Mouse (Mus musculus) telencephalon, adult 2 months (tissue): ENCODE results near the gene Vstm5.
A peak's percentile ranks its signal among the peaks of the same experiment; 100 is the strongest.
"Not testable (repeated sequence)": the region's sequence is repeated elsewhere in the genome, so short reads cannot be mapped to it uniquely, and the experiment has no call there.

Experiments used
- DNase-seq: peaks from one replicate; pipeline ENCODE4 v3.0.0-alpha.2; 2011; ENCODE audit warnings: low read depth, low spot score

Gene Vstm5

DNA sequence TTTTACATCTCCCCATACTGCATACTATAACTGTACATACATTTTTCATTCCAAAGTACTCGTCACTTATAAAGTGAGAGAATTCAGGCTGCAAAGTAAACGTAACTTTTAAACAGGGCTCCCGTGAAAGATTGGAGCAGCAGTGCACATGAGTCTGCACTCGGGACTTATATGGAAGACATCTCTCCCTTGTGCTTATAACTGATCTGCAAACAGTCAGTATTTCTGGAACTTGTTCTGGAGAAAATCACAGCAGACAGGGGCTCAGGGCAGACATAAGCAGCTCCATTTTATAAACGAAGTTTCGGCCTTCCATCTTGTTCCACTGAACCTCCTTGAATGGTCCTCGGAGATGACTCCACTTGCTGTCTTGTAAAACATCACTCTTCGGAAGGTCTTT lies 23.1 kb downstream of the Vstm5 start:
- DNase-seq = no peak

DNA sequence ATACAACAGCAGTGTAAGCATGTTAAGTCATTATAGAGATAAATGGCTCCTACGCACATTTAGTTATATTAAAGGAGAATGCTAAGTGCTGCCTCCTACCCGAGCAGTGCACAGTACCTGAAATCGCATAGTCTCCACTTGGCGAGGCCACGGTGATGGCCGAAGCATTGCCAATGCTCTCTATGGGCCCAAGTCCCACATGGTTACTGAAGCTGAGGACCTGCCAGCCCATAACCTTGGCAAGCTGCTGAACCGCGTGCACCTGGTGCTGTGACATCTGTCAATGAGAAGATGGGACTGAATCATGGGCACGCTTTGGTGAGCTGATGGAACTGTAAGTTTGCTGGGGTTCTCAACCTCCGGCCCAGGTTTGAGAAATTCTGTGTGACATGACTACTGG lies 24.6 kb downstream of the Vstm5 start:
- DNase-seq = no peak

DNA sequence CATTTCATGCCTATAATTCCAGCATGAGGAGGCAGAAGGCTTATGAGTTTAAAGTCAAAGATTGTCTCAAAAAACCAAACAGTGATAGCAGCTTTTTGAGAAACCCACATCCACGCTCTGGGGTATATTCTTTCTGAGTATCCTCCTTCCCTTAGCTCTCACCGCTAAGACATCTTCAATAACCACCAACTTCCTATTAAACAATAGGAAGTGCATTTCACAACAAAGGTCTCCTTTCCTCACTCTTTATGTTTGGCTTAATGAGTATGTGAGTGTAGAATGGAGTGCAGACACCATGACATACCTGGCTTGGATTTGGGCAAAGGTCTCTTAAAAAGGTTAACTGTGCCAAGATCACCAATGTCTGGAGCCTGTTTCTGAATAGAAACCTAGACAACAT lies 35.1 kb downstream of the Vstm5 start:
- no peak for DNase-seq

DNA sequence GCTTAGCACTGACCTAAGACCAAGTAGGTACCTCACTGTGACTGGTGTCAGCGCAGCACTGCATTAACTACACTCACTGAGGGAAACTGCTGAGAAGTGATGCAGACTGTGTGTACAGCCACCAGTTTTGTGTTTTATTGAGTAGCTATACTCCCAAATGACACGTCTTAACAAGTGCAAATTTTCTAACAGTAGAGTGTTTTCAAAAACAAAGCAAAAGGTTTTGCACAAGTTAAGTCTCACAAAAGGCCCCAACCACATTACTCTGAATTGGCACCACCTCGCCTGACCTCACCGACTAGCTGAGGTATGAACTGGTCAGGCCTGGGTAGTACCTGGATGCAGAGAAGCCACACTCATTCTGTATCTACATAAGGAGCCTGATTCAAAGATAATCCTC lies 38.0 kb downstream of the Vstm5 start:
- DNase-seq = no peak

DNA sequence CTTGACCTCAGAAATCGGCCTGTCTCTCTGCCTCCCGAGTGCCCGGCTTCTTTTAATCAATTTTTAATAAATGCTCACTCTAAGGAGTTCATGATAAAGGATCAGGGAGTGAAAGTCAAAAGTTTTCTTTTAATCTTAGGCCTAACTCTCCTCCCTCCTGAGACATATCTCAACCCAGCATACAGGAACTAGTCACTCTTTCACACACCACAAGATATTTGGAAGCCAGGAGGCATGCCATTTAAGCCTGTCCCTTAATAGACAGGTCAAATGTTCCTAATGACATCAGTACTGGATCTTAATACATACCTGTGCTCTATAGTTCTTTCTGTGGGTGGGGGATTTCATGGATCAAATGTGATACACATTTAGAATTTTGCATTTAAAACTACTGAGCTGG lies 39.5 kb downstream of the Vstm5 start:
- DNase-seq = no peak

DNA sequence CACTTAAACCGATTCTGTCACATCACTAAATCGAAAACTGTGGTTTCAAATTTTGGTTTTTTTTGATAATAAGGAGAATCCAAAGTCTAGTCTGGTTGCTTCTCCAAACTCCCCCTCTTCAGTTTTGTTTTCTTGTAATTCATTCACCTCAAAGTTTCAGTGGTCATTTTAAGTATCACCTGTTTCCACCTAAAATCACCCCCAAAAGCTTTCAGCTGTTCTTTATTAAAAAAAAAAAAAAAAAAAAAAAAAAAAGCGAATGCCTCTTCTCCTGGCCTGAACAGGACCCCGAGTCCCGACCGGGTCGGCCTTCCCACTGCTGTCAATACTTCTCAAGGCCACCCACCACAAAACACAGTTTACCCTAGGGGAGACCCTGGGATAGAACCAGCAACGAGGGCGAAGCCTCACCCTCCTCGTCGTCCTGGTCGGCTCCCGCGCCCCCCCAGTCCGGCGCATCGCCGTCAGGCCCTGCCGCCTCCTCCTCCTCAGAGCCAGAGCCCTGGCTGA lies 40.3 kb downstream of the Vstm5 start:
- DNase-seq = no peak

DNA sequence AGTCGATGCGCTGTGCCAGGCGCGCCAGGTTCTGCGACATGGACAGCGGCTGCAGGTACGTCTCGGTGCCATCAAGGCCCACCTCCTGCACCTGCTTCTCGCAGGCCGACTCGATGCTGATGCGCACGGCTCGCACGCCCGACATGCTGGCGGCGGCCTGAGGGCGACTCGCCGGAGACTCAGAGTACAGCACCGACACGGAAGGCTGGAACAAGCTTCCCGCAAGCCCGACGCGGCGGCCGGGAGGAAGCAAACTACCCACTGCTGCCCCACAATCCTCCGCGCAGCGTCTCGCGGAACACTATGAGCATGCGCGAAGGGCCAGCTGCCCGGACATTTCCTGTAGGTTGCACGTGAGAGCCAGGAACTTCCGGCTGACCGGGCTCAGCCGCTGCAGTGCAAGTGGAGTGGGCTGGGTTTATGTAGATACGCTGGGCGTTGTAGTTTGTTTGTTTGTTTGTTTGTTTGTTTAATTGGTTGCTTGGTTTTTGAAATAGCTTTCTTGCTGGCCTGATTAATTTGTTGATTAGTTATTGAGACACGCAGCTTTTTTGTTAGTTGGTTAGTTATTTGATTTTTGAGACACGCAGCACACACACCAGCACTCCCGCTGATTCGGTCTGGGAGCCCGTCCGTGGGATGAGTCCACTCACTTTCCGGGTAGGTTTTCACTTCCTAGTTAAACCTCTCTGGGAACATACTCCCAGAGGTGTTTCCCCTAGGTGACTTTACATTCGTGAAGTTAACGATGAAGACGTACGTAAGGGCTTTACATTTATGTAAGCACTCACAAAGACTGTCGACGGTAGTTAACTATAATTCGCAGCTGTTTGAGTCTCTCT lies 41.0 kb downstream of the Vstm5 start, which contains the start of gene Med17:
Gene Med17 (minus strand): TSS at position 283 of the 842 bp plus-strand sequence.
- DNase-seq = peak; percentile 94

DNA sequence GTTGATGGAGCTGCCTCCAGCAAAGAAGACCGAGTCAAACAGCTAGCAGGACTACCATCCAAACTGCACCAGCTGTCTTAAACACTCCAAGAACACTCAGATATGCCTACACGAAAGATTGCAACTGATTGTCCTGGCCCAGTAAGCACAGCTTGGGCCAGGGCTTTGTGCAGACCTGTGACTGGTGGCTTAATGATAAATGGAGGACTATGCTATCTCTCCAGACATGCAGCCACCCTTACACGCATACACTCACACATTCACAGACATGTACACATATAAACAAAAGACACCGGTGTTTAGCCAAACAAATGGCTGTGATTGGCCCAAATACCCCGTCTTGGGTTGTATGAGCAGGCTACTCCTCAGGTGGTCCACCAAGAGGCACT lies 41.6 kb downstream of the Vstm5 start:
- DNase-seq = no peak

DNA sequence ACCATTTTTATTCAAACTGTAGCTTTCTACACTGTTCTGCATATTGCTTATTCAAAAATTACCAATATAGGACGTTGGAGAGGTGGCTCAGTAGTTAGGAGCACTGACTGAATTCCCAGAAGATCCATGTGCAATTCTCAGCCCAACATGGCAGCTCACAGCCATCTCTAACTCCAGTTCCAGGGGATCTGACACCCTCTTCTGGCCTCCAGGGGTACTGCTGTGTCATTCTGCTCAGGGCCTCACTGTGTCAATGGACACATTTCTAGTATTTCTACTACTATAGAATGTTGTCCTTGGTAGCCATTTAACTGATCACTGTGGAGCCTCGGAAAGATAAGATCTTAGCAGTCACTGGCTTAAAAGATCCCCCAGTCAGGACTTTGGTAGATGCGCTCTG lies 46.6 kb downstream of the Vstm5 start:
- no peak for DNase-seq

DNA sequence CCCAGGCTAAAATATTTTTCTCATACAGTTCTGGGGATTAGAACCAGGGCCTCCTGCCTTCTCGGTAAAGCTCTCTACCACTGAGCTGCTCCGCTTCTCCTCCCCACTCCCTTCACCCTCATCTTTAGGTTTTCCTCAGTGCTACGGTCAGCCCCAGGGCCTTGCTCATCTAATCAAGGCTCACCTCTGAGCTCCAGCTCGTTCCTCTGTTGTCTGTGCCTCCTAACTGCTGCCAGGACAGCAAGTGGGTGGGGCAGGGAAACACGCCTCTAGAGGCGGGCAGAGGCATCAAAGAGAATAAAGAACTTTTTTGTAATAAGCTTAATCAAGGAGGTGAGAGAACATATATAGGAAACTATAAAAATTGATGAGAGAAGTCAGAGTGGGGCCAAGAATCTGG lies 49.0 kb downstream of the Vstm5 start:
- no peak for DNase-seq

DNA sequence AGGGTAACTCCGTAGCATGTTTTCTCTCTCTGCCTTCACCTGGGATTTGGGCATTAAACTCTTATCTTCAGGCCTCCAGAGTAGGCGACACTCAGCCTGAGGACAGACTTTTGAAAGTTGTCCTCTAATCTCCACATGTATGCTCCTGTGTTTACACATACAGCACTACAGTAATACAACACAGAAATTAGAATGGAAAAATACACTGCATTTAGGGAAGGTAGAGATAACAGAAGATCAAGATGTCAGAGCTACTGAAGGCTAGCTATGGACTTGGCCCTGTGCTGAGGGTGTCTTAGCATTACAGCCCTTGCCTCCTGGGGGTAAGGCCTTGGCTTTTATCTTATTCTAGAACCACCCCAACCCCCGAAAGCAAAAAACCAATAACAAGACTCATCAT lies 49.6 kb downstream of the Vstm5 start:
- DNase-seq = no peak

DNA sequence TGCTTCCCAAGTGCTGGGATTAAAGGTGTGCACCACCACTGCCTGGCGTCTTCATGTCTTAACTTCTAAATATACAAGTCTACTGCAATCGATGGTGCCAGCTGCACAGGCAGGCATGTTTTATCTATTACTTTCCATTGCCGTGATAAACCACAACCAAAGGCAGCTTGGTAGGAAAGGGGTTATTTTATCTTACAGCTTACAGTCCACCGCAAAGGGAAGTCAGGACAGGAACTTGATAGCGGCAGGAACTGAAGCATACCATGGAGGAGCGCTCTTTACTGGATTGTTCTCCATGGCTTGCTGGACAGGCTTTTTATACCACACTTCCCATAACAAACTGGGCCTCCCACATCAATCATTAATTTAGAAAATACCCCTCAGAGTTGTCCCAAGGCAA lies 50.4 kb downstream of the Vstm5 start:
- no peak for DNase-seq

DNA sequence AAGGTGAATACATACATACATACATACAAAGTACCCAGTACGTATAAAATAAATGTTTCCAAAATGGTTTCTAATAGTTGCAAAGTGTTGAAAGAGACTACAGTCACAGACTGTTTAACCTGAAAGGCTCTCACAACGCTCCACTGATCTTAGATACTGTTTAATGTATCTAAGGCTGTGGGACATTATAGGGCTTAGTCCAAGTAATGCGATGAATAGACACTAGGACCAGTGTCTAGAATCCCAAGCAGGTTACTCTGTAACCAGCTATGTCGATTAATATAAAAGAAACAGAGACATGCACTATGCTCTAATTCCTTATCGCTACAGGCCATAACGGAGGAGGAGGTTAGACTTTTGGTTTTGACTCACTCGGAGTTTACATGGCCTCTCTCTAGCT lies 58.3 kb downstream of the Vstm5 start:
- DNase-seq = no peak

DNA sequence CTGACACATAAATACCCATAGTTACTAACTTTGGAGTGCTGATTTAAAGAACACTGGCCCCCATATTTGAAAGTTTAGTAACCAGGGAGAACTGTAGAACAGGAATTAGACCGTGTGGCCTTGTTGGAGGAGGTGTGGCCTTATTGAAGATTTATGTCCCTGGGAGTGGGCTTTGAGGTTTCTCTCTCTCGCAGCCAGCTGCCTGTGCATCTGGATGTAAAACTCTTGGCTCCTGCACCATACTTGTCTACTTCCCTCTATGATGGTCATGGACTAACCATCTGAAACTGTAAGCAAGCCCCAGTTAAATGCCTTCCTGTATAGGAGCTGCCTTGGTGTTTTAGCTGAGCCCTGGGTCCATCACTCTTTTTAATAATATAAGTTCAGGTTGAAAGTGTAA lies 59.6 kb downstream of the Vstm5 start:
- no peak for DNase-seq

DNA sequence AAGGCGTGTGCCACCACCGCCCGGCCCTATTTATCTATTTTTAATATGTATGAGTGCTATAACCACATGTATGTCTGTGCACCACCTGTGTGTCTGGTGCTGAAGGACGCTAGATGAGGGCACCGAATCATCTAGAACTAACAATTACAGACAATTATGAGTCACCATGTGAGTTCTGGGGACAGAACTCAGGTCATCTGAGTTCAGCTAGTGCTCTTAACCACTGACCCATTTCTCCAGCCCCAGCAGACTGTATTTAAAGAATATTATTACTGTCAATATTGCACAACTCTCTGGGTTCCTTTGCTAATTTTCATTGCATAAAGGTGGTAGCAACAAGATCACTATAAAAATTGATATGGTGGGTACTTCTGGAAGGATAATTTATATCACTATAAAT lies 61.2 kb downstream of the Vstm5 start:
- no peak for DNase-seq

DNA sequence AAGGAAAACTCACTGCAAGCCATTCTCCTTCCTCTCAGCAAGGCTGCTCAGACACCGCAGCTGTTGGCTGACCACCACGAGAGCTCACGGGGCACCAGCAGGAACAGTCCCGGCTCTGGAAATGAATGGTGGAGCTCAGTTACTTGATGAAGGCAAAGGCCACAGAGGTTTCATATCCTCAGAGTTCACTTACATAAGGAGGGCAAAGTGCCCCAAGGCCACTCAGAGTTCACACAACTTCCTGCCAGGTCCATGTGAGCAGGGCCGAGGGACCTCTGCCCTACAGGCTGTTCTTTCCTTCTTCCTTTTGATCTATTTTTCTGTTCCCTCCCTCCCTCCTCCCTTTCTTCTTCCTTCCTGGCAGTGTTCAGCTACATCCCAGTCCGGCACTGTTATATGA lies 62.6 kb downstream of the Vstm5 start:
- no peak for DNase-seq

DNA sequence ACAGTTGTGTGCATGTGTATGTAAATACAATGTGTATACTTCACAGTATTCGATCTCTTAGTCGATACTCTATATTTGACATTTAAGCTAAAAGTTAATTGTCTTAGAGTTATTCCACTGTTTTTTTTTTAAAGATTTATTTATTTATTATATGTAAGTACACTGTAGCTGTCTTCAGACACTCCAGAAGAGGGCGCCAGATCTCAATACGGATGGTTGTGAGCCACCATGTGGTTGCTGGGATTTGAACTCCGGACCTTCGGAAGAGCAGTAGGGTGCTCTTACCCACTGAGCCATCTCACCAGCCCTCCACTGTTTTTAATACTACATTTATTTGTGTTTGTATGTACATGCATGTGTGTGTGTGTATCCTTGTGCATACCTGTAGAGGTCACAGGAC lies 63.2 kb downstream of the Vstm5 start:
- not testable (repeated sequence) for DNase-seq

DNA sequence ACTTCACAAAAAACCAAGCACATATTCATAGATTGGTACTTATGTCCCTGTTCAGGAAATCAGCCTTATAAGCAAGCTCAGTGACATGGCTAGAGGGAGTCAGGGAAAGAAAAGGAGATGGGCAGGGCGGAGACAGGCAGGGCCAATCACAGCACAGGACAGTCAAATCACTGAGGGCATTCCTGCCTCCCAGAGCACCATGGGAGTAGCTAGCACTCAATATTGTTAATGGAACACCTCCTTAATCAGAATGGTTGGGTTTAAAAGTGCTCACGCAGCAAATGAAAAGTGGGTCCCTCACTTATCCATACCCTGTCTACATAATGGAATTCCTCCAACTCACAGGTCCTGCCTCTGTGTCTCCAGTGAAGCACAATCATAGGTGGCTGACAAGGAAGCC lies 64.0 kb downstream of the Vstm5 start:
- no peak for DNase-seq

DNA sequence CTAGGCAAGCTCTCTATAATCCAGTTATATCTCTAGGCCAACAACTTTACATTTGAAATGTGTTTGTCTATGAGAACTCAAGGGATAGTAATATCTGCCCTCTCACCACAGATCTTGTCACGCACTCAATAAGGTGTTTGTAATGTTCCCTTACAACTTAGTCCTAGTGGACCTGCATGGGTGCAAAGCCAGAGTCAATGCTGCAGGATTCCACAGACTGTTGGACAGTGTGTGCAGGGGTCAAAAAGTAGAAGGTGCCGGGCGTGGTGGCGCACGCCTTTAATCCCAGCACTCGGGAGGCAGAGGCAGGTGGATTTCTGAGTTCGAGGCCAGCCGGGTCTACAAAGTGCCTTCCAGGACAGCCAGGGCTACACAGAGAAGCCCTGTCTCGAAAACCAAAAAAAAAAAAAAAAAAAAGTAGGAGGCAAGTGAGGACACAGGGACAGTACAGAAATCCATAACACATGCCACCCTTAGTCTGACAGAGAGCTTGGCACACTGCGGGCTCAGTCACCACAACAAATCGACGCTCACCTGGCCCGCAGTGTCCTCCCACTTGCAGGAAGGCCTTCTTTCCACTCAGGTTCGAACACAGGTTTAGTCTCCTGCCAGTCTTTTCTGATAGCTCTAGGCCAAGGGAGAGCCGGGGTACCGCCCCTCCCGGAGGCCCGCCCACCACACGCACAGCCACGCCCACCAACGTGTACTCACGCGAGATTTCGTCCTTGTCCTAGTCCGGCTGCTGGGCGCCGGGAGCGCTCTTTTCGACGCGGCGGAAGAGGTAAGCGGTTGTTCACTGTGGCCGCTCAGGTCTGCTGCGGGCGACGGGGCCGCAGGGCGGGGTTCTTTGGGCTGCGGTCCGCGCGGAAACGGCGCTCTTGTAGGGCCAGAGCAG lies 66.9 kb downstream of the Vstm5 start, which contains the start of gene Taf1d:
Gene Taf1d (plus strand): TSS at position 712 of the 895 bp plus-strand sequence.
- peak; percentile 81 for DNase-seq

DNA sequence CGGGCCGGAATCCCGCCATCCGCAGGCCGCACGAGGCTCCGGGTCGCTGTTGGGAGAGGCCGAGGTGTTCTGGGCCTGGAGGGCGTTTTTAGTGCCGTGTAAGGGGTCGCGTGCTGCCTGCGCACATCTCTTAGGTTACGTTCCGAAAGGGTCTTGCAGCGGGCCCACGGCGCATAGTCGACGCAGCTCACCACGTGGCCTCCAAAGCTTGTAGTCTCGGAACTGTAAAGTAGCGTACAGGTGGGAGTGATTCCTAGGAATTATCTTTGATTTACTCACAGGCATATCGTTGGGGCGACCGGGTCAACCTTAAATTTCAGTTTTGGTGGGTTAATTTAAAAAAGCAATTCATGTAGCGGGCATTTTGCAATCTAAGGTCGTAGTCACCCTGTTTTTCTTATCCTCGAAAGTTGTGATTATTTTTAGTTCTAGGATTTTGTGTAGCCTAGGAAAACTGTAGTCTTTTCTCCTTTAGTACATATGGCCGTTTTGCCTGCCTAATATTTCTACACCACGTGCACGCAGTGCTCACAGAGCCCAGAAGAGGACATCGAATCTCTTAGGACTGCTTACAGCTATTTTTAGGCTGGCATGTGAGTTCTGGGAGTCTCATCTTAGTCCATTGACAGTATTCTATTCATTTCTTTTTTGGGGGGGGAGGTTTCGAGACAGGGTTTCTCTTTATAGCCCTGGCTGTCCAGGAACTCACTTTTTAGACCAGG lies 67.7 kb downstream of the Vstm5 start, which contains the start of gene 4931406C07Rik:
Gene 4931406C07Rik (minus strand): TSS at position 51 of the 722 bp plus-strand sequence.
- DNase-seq = no peak

DNA sequence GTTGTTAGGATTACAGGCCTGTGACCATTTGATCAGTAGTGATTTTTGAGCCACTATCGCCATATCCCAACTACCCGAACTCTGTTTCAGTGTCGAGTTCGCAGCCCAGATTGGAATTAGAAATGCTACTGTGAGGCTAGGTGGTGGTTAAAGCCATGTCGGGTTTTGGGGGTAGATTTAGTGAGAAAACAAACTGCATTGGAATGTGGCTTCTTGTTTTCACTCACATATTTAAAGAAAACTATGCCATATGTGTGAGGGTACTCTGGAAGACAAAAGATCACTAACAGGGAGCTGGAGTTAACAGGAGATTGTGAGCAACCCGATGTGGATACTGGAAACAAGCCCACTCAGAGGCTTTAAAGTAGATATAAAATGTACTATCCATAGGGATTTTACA lies 68.4 kb downstream of the Vstm5 start:
- no peak for DNase-seq

DNA sequence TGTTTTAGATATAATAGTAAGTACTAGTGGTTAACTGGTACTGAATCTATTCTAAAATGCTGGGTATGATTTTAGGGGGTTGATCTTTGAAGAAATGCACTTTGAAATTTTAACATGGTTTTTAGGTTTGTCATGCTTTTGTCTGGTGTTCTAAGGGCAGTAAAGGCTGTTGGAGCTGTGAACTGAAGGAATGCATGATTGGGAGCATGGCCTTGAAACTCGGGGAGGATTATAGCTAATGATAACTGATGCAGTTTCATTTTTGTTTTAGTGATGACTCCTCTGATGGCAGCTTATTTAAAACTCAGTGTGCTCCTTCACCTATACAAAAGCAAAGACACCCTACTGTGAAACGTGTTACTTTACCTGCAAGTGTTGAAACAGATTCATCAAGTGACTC lies 69.4 kb downstream of the Vstm5 start:
- no peak for DNase-seq
